Mouse (Mus musculus): Measurements from ENCODE around the gene Aaed1.

Aaed1 gene

GRCm38 (mm10) chr13:64240626-64241025 lies 71.9 kb downstream of the Aaed1 start:
- Histone ChIP-seq H3K36me3 (ENCODE audit: insufficient read depth, low read length) (no peaks in the 10 kb centered on the region), H3K4me3 (replicated peaks; ENCODE audit: low read length) (no peak overlapping the region), H3K4me1 (replicated peaks; ENCODE audit: low read depth, low read length) (no peaks in the 10 kb centered on the region), H3K27me3 (ENCODE audit: insufficient read depth, low read length) (no peaks in the 10 kb centered on the region), H3K9me3 (ENCODE audit: low read length) (no peaks in the 10 kb centered on the region)
- no peak for TF ChIP-seq NANOG (IDR thresholded peaks at IDR 0.05; ENCODE audit: borderline replicate concordance, low read length)
- TF ChIP-seq POU5F1 (IDR thresholded peaks at IDR 0.05; ENCODE audit: borderline replicate concordance, low read length), result no peak
- no peak for TF ChIP-seq CTCF (conservative IDR thresholded peaks at IDR 0.05; ENCODE audit: low read length)

GRCm38 (mm10) chr13:64237681-64238157 lies 74.8 kb downstream of the Aaed1 start:
- H3K4me1 ChIP-seq (replicated peaks; ENCODE audit: low read depth, low read length), result no peaks in the 10 kb centered on the region
- no peak overlapping the region for H3K4me3 ChIP-seq (replicated peaks; ENCODE audit: low read length)
- TF ChIP-seq CTCF (conservative IDR thresholded peaks at IDR 0.05; ENCODE audit: low read length), result no peak
- TF ChIP-seq NANOG (IDR thresholded peaks at IDR 0.05; ENCODE audit: borderline replicate concordance, low read length), result no peak
- no peak for TF ChIP-seq POU5F1 (IDR thresholded peaks at IDR 0.05; ENCODE audit: borderline replicate concordance, low read length)
- H3K36me3 ChIP-seq (ENCODE audit: insufficient read depth, low read length), result no peaks in the 10 kb centered on the region
- H3K9me3 ChIP-seq (ENCODE audit: low read length), result no peaks in the 10 kb centered on the region
- H3K27me3 ChIP-seq (ENCODE audit: insufficient read depth, low read length), result no peaks in the 10 kb centered on the region

GRCm38 (mm10) chr13:64237000-64237680 lies 75.4 kb downstream of the Aaed1 start:
- H3K4me3 ChIP-seq (replicated peaks; ENCODE audit: low read length), result no peak overlapping the region
- no peaks in the 10 kb centered on the region for H3K36me3 ChIP-seq (ENCODE audit: insufficient read depth, low read length)
- no peaks in the 10 kb centered on the region for H3K27me3 ChIP-seq (ENCODE audit: insufficient read depth, low read length)
- no peaks in the 10 kb centered on the region for H3K9me3 ChIP-seq (ENCODE audit: low read length)
- no peak for TF ChIP-seq CTCF (conservative IDR thresholded peaks at IDR 0.05; ENCODE audit: low read length)
- no peak for TF ChIP-seq NANOG (IDR thresholded peaks at IDR 0.05; ENCODE audit: borderline replicate concordance, low read length)
- no peak for TF ChIP-seq POU5F1 (IDR thresholded peaks at IDR 0.05; ENCODE audit: borderline replicate concordance, low read length)
- H3K4me1 ChIP-seq (replicated peaks; ENCODE audit: low read depth, low read length), result no peaks in the 10 kb centered on the region

- Histone ChIP-seq H3K27me3 (ENCODE audit: insufficient read depth, low read length) (no peaks in the 10 kb centered on the region), H3K4me1 (replicated peaks; ENCODE audit: low read depth, low read length) (no peaks in the 10 kb centered on the region), H3K9me3 (ENCODE audit: low read length) (no peaks in the 10 kb centered on the region), H3K36me3 (ENCODE audit: insufficient read depth, low read length) (no peaks in the 10 kb centered on the region), H3K4me3 (replicated peaks; ENCODE audit: low read length) (no peak overlapping the region)
- TF ChIP-seq POU5F1 (IDR thresholded peaks at IDR 0.05; ENCODE audit: borderline replicate concordance, low read length) (no peak), NANOG (IDR thresholded peaks at IDR 0.05; ENCODE audit: borderline replicate concordance, low read length) (no peak), CTCF (conservative IDR thresholded peaks at IDR 0.05; ENCODE audit: low read length) (no peak)
Observed at GRCm38 (mm10) chr13:64235777-64236176, 76.7 kb downstream of the Aaed1 start.

GRCm38 (mm10) chr13:64235062-64235715 lies 77.3 kb downstream of the Aaed1 start:
- H3K36me3 ChIP-seq (ENCODE audit: insufficient read depth, low read length), result no peaks in the 10 kb centered on the region
- no peak overlapping the region for H3K4me3 ChIP-seq (replicated peaks; ENCODE audit: low read length)
- H3K9me3 ChIP-seq (ENCODE audit: low read length), result no peaks in the 10 kb centered on the region
- no peaks in the 10 kb centered on the region for H3K4me1 ChIP-seq (replicated peaks; ENCODE audit: low read depth, low read length)
- TF ChIP-seq CTCF (conservative IDR thresholded peaks at IDR 0.05; ENCODE audit: low read length), result no peak
- no peak for TF ChIP-seq POU5F1 (IDR thresholded peaks at IDR 0.05; ENCODE audit: borderline replicate concordance, low read length)
- TF ChIP-seq NANOG (IDR thresholded peaks at IDR 0.05; ENCODE audit: borderline replicate concordance, low read length), result no peak
- H3K27me3 ChIP-seq (ENCODE audit: insufficient read depth, low read length), result no peaks in the 10 kb centered on the region

- Histone ChIP-seq H3K27me3 (ENCODE audit: insufficient read depth, low read length) (no peaks in the 10 kb centered on the region), H3K4me3 (replicated peaks; ENCODE audit: low read length) (no peak overlapping the region), H3K4me1 (replicated peaks; ENCODE audit: low read depth, low read length) (no peaks in the 10 kb centered on the region), H3K36me3 (ENCODE audit: insufficient read depth, low read length) (no peaks in the 10 kb centered on the region), H3K9me3 (ENCODE audit: low read length) (no peaks in the 10 kb centered on the region)
- TF ChIP-seq POU5F1 (IDR thresholded peaks at IDR 0.05; ENCODE audit: borderline replicate concordance, low read length) (no peak), NANOG (IDR thresholded peaks at IDR 0.05; ENCODE audit: borderline replicate concordance, low read length) (no peak), CTCF (conservative IDR thresholded peaks at IDR 0.05; ENCODE audit: low read length) (no peak)
Observed at GRCm38 (mm10) chr13:64233139-64233538, 79.4 kb downstream of the Aaed1 start.

- no peaks in the 10 kb centered on the region for H3K4me1 ChIP-seq (replicated peaks; ENCODE audit: low read depth, low read length)
- no peaks in the 10 kb centered on the region for H3K36me3 ChIP-seq (ENCODE audit: insufficient read depth, low read length)
- H3K27me3 ChIP-seq (ENCODE audit: insufficient read depth, low read length), result no peaks in the 10 kb centered on the region
- no peak overlapping the region for H3K4me3 ChIP-seq (replicated peaks; ENCODE audit: low read length)
- no peak for TF ChIP-seq POU5F1 (IDR thresholded peaks at IDR 0.05; ENCODE audit: borderline replicate concordance, low read length)
- TF ChIP-seq NANOG (IDR thresholded peaks at IDR 0.05; ENCODE audit: borderline replicate concordance, low read length), result no peak
- TF ChIP-seq CTCF (conservative IDR thresholded peaks at IDR 0.05; ENCODE audit: low read length), result no peak
- H3K9me3 ChIP-seq (ENCODE audit: low read length), result no peaks in the 10 kb centered on the region
Observed at GRCm38 (mm10) chr13:64226725-64227124, 85.8 kb downstream of the Aaed1 start.

GRCm38 (mm10) chr13:64225738-64226137 lies 86.8 kb downstream of the Aaed1 start:
- no peaks in the 10 kb centered on the region for H3K9me3 ChIP-seq (ENCODE audit: low read length)
- no peak overlapping the region for H3K4me3 ChIP-seq (replicated peaks; ENCODE audit: low read length)
- H3K27me3 ChIP-seq (ENCODE audit: insufficient read depth, low read length), result no peaks in the 10 kb centered on the region
- no peaks in the 10 kb centered on the region for H3K4me1 ChIP-seq (replicated peaks; ENCODE audit: low read depth, low read length)
- 0 out of 2 replicates have a peak, but pooled peaks cover 5% of the 10 kb centered on the region for H3K36me3 ChIP-seq (ENCODE audit: insufficient read depth, low read length)
- TF ChIP-seq CTCF (conservative IDR thresholded peaks at IDR 0.05; ENCODE audit: low read length) (no peak), POU5F1 (IDR thresholded peaks at IDR 0.05; ENCODE audit: borderline replicate concordance, low read length) (no peak), NANOG (IDR thresholded peaks at IDR 0.05; ENCODE audit: borderline replicate concordance, low read length) (no peak)
